Mouse (Mus musculus): Measurements from ENCODE around the gene Daxx.

DNA sequence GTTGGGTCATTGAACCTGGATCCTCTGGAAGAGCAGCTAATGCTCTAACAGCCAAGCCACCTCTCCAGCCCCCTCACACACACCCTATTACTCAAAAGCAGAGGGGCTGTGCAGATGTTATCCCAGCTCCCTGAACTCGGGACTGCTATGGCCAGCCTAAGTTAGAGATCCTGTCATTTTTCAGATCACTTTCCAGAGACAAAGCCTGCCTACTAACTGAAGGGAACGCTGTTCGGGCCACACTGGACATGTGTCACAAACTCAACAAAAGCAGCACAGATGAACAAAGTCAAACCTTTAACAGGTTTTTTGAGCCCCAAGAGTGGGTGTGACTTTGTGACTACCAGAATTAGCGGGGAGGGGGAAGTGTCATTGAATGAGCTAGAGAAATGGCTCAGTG is 43.7 kb downstream of the Daxx start:
- TF ChIP-seq POLR2A (IDR thresholded peaks at IDR 0.05; ENCODE audit: borderline replicate concordance, extremely low read depth, low read depth, low read length) = no peak
- no peak for TF ChIP-seq CTCF (IDR thresholded peaks at IDR 0.05; ENCODE audit: insufficient read depth, low read length)
